Mouse (Mus musculus) thymus, adult 2 months (tissue): Measurements from ENCODE around the gene Elmo3.

Source experiments
- CTCF ChIP-seq: fragments of 200-500 bp; IDR thresholded peaks from 2 replicates; pipeline ENCODE4 v1.5.1; 2012; ENCODE audit warnings: mild to moderate bottlenecking, control low read depth, low read length, moderate library complexity, borderline replicate concordance; ENCODE audit not compliant: control insufficient read depth, poor library complexity, insufficient read depth; ENCODE audit errors: extremely low read depth
- POLR2A ChIP-seq: fragments of 200-500 bp; IDR thresholded peaks from 2 replicates; pipeline ENCODE4 v1.6.1; 2012; ENCODE audit warnings: mild to moderate bottlenecking, low read length, control low read depth, moderate library complexity; ENCODE audit not compliant: control insufficient read depth, poor library complexity, insufficient read depth; ENCODE audit errors: extremely low read depth

DNA sequence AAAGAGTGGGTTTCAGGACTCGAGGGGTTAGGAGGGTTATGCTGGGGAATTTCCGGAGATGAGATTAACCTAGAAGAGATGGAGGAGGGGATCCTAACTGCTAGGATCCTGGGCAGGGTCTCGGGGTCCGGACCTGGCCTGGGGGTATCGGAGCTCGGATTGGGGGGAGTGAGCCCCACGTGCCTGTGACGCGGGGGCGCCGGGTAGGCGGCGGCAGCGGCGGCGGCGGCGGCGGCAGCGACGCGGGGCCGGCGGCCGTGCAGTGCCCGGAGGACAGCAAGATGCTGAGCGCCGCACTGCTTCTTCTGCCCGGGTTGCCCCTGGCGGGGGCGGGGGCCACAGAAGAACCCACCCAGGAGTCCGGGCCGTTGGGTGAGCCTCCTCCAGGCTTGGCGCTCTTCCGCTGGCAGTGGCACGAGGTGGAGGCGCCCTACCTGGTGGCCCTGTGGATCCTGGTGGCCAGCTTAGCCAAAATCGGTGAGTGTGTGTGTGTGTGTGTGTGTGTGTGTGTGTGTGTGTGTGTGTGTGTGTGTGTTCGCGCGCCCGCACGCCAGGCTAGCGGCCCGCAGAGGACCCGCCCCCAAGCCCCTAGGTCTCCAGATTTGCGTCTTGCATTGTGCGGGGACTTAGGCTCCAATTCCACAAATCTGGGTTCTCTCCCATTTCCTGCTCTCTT lies 43.8 kb downstream of the Elmo3 start:
- TF ChIP-seq POLR2A, result no peak
- no peak for TF ChIP-seq CTCF
